Mouse (Mus musculus): ENCODE data around the gene Sbp. TPM values are rescaled to one million over a fixed set of nuclear protein-coding genes. Genes with fewer than 3 reads are reported as not detected.

The Sbp gene
- not detected for polyA plus RNA-seq (2014; fragmentation: Illumina TruSeq; extraction: RNeasy Lipid Tissue Mini Kit (QIAGEN cat#74804); ENCODE audit: low read depth, low replicate concordance)

DNA sequence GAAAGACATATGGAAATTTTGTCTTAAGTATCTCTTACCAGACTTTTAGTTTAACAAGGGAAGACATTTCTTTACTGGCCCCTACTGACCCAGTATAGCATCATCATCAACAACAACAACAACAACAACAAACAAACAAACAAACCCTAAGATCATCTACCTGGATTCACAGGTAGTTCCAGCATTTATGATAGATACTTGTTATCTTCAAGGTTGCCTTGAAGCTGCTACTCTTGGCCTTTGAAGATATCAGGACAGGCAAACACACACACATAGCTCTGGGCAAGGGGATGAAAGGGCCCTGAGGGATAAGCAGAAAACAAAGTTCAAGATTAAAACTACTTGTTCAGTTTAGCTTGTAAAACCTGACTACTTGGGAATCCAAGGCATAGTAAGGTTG is at the start of gene Sbp:
Gene Sbp (plus strand): TSS at position 301 of the 400 bp plus-strand sequence.

DNA sequence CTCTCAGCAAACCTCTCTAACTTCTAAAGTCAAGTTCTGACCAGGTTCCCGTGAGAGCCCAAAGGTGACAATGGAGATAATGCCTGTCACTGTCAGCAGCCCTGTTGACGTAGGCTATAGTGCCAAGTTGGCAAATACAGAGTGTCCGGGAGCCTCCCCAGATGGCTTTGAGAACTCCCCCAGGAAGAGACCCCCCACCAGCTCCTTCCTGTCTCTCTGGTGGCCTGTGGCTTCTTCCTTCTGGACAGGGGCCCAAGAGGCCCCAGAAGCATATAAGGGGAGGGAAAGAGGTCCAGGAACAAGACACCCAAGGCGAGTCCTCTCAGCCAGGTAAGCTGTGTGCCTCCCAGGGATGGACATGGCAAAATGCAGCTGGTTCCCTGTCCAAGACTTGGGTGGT is 24.3 kb upstream of the Sbp start, which contains the start of gene Dcpp3:
Gene Dcpp3 (plus strand): TSS at position 301 of the 400 bp plus-strand sequence.

GRCm38 (mm10) chr17:23955174-23955573 is 13.7 kb downstream of the Sbp start, which contains the start of gene Sbpl:
Gene Sbpl, minus strand, starts transcription at chr17:23955274.

DNA sequence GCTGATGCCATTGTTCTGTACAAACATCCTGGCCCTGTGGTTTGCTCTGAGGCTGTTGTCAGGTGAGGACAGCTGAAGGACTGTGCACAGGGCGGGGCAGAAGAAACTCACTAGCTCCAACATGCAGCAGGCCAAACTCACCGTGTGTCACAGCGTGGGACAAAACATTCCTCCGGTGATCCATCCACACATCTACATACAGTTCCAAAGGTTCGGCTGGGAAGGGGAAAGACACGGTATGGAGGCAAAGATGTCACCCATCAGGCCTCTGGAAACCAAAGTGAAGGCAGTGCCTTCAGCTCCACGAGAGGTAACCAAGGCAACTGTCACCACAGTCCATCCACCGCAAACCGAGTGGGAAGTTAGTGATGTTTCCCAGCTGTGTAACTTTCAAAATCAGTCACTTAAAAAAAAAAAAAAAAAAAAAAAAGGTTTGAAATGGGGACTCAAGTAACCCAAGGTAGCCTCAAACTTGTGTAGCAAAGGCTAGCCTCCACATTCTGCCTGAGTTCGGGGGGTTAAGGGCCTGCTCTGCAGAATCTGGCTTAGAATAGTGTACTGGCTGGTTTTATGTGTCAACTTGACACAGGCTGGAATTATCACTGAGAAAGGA is 38.9 kb downstream of the Sbp start, which contains the start of gene Prss30:
Gene Prss30 (minus strand): TSS at position 270 of the 613 bp plus-strand sequence.

Other genes with a start within 250 kb of the Sbp start
- gene 1520401A03Rik, start 218.9 kb upstream of the Sbp start, polyA plus RNA-seq (2014; fragmentation: Illumina TruSeq; extraction: RNeasy Lipid Tissue Mini Kit (QIAGEN cat#74804); ENCODE audit: low read depth, low replicate concordance): 0.58 TPM
- gene Pkmyt1, start 215.3 kb upstream of the Sbp start, polyA plus RNA-seq (2014; fragmentation: Illumina TruSeq; extraction: RNeasy Lipid Tissue Mini Kit (QIAGEN cat#74804); ENCODE audit: low read depth, low replicate concordance): not detected
- 3.3 TPM for gene Paqr4, start 200.8 kb upstream of the Sbp start, polyA plus RNA-seq (2014; fragmentation: Illumina TruSeq; extraction: RNeasy Lipid Tissue Mini Kit (QIAGEN cat#74804); ENCODE audit: low read depth, low replicate concordance)
- not detected for gene Kremen2, start 195.8 kb upstream of the Sbp start, polyA plus RNA-seq (2014; fragmentation: Illumina TruSeq; extraction: RNeasy Lipid Tissue Mini Kit (QIAGEN cat#74804); ENCODE audit: low read depth, low replicate concordance)
- 1.2 TPM for gene Flywch1, start 170.1 kb upstream of the Sbp start, polyA plus RNA-seq (2014; fragmentation: Illumina TruSeq; extraction: RNeasy Lipid Tissue Mini Kit (QIAGEN cat#74804); ENCODE audit: low read depth, low replicate concordance)
- gene Flywch2, start 155.6 kb upstream of the Sbp start, polyA plus RNA-seq (2014; fragmentation: Illumina TruSeq; extraction: RNeasy Lipid Tissue Mini Kit (QIAGEN cat#74804); ENCODE audit: low read depth, low replicate concordance): 1.0 TPM
- 189 TPM for gene Srrm2, start 151.1 kb upstream of the Sbp start, polyA plus RNA-seq (2014; fragmentation: Illumina TruSeq; extraction: RNeasy Lipid Tissue Mini Kit (QIAGEN cat#74804); ENCODE audit: low read depth, low replicate concordance)
- 32.6 TPM for gene Elob, start 112.5 kb upstream of the Sbp start, polyA plus RNA-seq (2014; fragmentation: Illumina TruSeq; extraction: RNeasy Lipid Tissue Mini Kit (QIAGEN cat#74804); ENCODE audit: low read depth, low replicate concordance)
- not detected for gene Prss33, start 105.6 kb upstream of the Sbp start, polyA plus RNA-seq (2014; fragmentation: Illumina TruSeq; extraction: RNeasy Lipid Tissue Mini Kit (QIAGEN cat#74804); ENCODE audit: low read depth, low replicate concordance)
- gene Prss32, start 97.8 kb upstream of the Sbp start, polyA plus RNA-seq (2014; fragmentation: Illumina TruSeq; extraction: RNeasy Lipid Tissue Mini Kit (QIAGEN cat#74804); ENCODE audit: low read depth, low replicate concordance): not detected
- not detected for gene Prss41, start 97.5 kb upstream of the Sbp start, polyA plus RNA-seq (2014; fragmentation: Illumina TruSeq; extraction: RNeasy Lipid Tissue Mini Kit (QIAGEN cat#74804); ENCODE audit: low read depth, low replicate concordance)
- not detected for gene Prss21, start 73.6 kb upstream of the Sbp start, polyA plus RNA-seq (2014; fragmentation: Illumina TruSeq; extraction: RNeasy Lipid Tissue Mini Kit (QIAGEN cat#74804); ENCODE audit: low read depth, low replicate concordance)
- not detected for gene Dcpp1, start 60.8 kb upstream of the Sbp start, polyA plus RNA-seq (2014; fragmentation: Illumina TruSeq; extraction: RNeasy Lipid Tissue Mini Kit (QIAGEN cat#74804); ENCODE audit: low read depth, low replicate concordance)
- gene Dcpp2, start 60.8 kb upstream of the Sbp start, polyA plus RNA-seq (2014; fragmentation: Illumina TruSeq; extraction: RNeasy Lipid Tissue Mini Kit (QIAGEN cat#74804); ENCODE audit: low read depth, low replicate concordance): not detected
- not detected for gene Dcpp3, start 24.2 kb upstream of the Sbp start, polyA plus RNA-seq (2014; fragmentation: Illumina TruSeq; extraction: RNeasy Lipid Tissue Mini Kit (QIAGEN cat#74804); ENCODE audit: low read depth, low replicate concordance)
- gene Sbpl, start 13.6 kb downstream of the Sbp start, polyA plus RNA-seq (2014; fragmentation: Illumina TruSeq; extraction: RNeasy Lipid Tissue Mini Kit (QIAGEN cat#74804); ENCODE audit: low read depth, low replicate concordance): not detected
- not detected for gene Prss30, start 38.9 kb downstream of the Sbp start, polyA plus RNA-seq (2014; fragmentation: Illumina TruSeq; extraction: RNeasy Lipid Tissue Mini Kit (QIAGEN cat#74804); ENCODE audit: low read depth, low replicate concordance)
- not detected for gene Prss22, start 56.4 kb downstream of the Sbp start, polyA plus RNA-seq (2014; fragmentation: Illumina TruSeq; extraction: RNeasy Lipid Tissue Mini Kit (QIAGEN cat#74804); ENCODE audit: low read depth, low replicate concordance)
- gene Prss27, start 96.5 kb downstream of the Sbp start, polyA plus RNA-seq (2014; fragmentation: Illumina TruSeq; extraction: RNeasy Lipid Tissue Mini Kit (QIAGEN cat#74804); ENCODE audit: low read depth, low replicate concordance): not detected
- 26.7 TPM for gene Kctd5, start 131.8 kb downstream of the Sbp start, polyA plus RNA-seq (2014; fragmentation: Illumina TruSeq; extraction: RNeasy Lipid Tissue Mini Kit (QIAGEN cat#74804); ENCODE audit: low read depth, low replicate concordance)
- 57.8 TPM for gene Pdpk1, start 209.3 kb downstream of the Sbp start, polyA plus RNA-seq (2014; fragmentation: Illumina TruSeq; extraction: RNeasy Lipid Tissue Mini Kit (QIAGEN cat#74804); ENCODE audit: low read depth, low replicate concordance)
- gene Amdhd2, start 222.1 kb downstream of the Sbp start, polyA plus RNA-seq (2014; fragmentation: Illumina TruSeq; extraction: RNeasy Lipid Tissue Mini Kit (QIAGEN cat#74804); ENCODE audit: low read depth, low replicate concordance): not detected
- gene Atp6v0c, start 228.0 kb downstream of the Sbp start, polyA plus RNA-seq (2014; fragmentation: Illumina TruSeq; extraction: RNeasy Lipid Tissue Mini Kit (QIAGEN cat#74804); ENCODE audit: low read depth, low replicate concordance): 78.0 TPM

All from adrenal gland, adult 10 weeks (tissue).